Mouse (Mus musculus) MEL (cell line): ENCODE results near the gene Prtn3. TPM values are rescaled to one million over a fixed set of nuclear protein-coding genes. Genes with fewer than 3 reads are reported as not detected.

Source experiments
- DNase-seq: peaks from one replicate; pipeline ENCODE4 v3.0.0; 2011; ENCODE audit warnings: low read depth, low spot score
- H3K27ac ChIP-seq: 2 replicates; pipeline ENCODE4 v1.5.1; 2012; ENCODE audit warnings: low read depth, mild to moderate bottlenecking, control low read depth, low read length, moderate library complexity; ENCODE audit not compliant: control insufficient read depth
- H3K27me3 ChIP-seq, 2 experiments: fragments of 150-350 bp in 1 of 2; sonication (generic) in 1 of 2; 2 replicates each; pipeline ENCODE4 v1.6.1; 2012; ENCODE audit warnings: low read length in 2 of 2, mild to moderate bottlenecking in 2 of 2, improper control_type of control experiment in 1 of 2, moderate library complexity in 1 of 2; ENCODE audit not compliant: insufficient read depth in 2 of 2, control insufficient read depth in 1 of 2
- H3K36me3 ChIP-seq, 2 experiments: 2 replicates each; pipeline ENCODE4 v1.6.1; 2012 to 2014; ENCODE audit warnings: low read length in 2 of 2, improper control_type of control experiment in 1 of 2, inconsistent platforms in 1 of 2, mild to moderate bottlenecking in 1 of 2; ENCODE audit not compliant: insufficient read depth in 2 of 2, control insufficient read depth in 1 of 2
- H3K4me1 ChIP-seq, 2 experiments: fragments of 150-350 bp in 1 of 2; sonication (generic) in 1 of 2; 2 replicates each; pipeline ENCODE4 v1.6.1; 2012; ENCODE audit warnings: low read length in 2 of 2, improper control_type of control experiment in 1 of 2, mild to moderate bottlenecking in 1 of 2; ENCODE audit not compliant: insufficient read depth in 2 of 2, control insufficient read depth in 1 of 2
- H3K4me3 ChIP-seq, 2 experiments: fragments of 150-350 bp in 1 of 2; sonication (generic) in 1 of 2; 2 replicates each; pipeline ENCODE4 v1.5.1; 2012; ENCODE audit warnings: low read depth in 2 of 2, low read length in 2 of 2, mild to moderate bottlenecking in 2 of 2, moderate library complexity in 2 of 2, control low read depth in 1 of 2, improper control_type of control experiment in 1 of 2; ENCODE audit not compliant: control insufficient read depth in 1 of 2, insufficient read depth in 1 of 2
- H3K79me2 ChIP-seq: 2 replicates; pipeline ENCODE4 v1.6.1; 2012; ENCODE audit warnings: mild to moderate bottlenecking, low read length, moderate library complexity; ENCODE audit not compliant: control insufficient read depth, poor library complexity, insufficient read depth
- H3K9ac ChIP-seq: 2 replicates; pipeline ENCODE4 v1.6.1; 2012; ENCODE audit warnings: low read depth, mild to moderate bottlenecking, control low read depth, low read length, moderate library complexity; ENCODE audit not compliant: control insufficient read depth, poor library complexity, severe bottlenecking
- H3K9me3 ChIP-seq: fragments of 150-350 bp; sonication (generic); replicated peaks from 2 replicates; pipeline ENCODE4 v1.6.1; 2012; ENCODE audit warnings: mild to moderate bottlenecking, low read length, improper control_type of control experiment, moderate library complexity; ENCODE audit not compliant: insufficient read depth
- BHLHE40 ChIP-seq: IDR thresholded peaks from 2 replicates; pipeline ENCODE4 v1.6.1; 2012; ENCODE audit warnings: low read depth, mild to moderate bottlenecking, inconsistent platforms, low read length, improper control_type of control experiment, borderline replicate concordance
- CHD1 ChIP-seq: IDR thresholded peaks from 2 replicates; pipeline ENCODE4 v1.6.1; 2012; ENCODE audit warnings: low read depth, mild to moderate bottlenecking, inconsistent platforms, low read length, improper control_type of control experiment
- CHD2 ChIP-seq: IDR thresholded peaks from 2 replicates; pipeline ENCODE4 v1.6.1; 2011; ENCODE audit warnings: low read length, improper control_type of control experiment
- CTCF ChIP-seq, 3 experiments: IDR thresholded peaks in 2 of 3; conservative IDR thresholded peaks in 1 of 3; 2 replicates each; pipeline ENCODE4 v1.5.1; 2011 to 2012; ENCODE audit warnings: low read length in 3 of 3, low read depth in 2 of 3, mild to moderate bottlenecking in 2 of 3, improper control_type of control experiment in 1 of 3, inconsistent platforms in 1 of 3, mixed read lengths in 1 of 3, moderate library complexity in 1 of 3; ENCODE audit not compliant: control insufficient read depth in 1 of 3, insufficient read depth in 1 of 3, poor library complexity in 1 of 3, severe bottlenecking in 1 of 3
- E2F4 ChIP-seq: IDR thresholded peaks from 2 replicates; pipeline ENCODE4 v1.6.1; 2011; ENCODE audit warnings: low read depth, low read length, improper control_type of control experiment, borderline replicate concordance
- ELF1 ChIP-seq: IDR thresholded peaks from 2 replicates; pipeline ENCODE4 v1.6.1; 2014; ENCODE audit warnings: low read depth, mild to moderate bottlenecking, inconsistent platforms, low read length, improper control_type of control experiment, moderate library complexity
- GATA1 ChIP-seq: IDR thresholded peaks from 2 replicates; pipeline ENCODE4 v1.6.1; 2011; ENCODE audit warnings: low read depth, low read length, improper control_type of control experiment
- HCFC1 ChIP-seq: IDR thresholded peaks from 2 replicates; pipeline ENCODE4 v1.6.1; 2012; ENCODE audit warnings: low read depth, mild to moderate bottlenecking, inconsistent platforms, low read length, improper control_type of control experiment, moderate library complexity
- JUND ChIP-seq: IDR thresholded peaks from 2 replicates; pipeline ENCODE4 v1.6.1; 2011; ENCODE audit warnings: low read depth, mild to moderate bottlenecking, improper control_type of control experiment, low read length
- MXI1 ChIP-seq: IDR thresholded peaks from 2 replicates; pipeline ENCODE4 v1.6.1; 2011; ENCODE audit warnings: mild to moderate bottlenecking, low read depth, low read length, improper control_type of control experiment
- MYB ChIP-seq: IDR thresholded peaks from 2 replicates; pipeline ENCODE4 v1.6.1; 2011; ENCODE audit warnings: mild to moderate bottlenecking, low read depth, low read length, improper control_type of control experiment
- MYC ChIP-seq: IDR thresholded peaks from 2 replicates; pipeline ENCODE4 v1.6.1; 2011; ENCODE audit warnings: low read depth, mild to moderate bottlenecking, low read length, improper control_type of control experiment, moderate library complexity
- NELFE ChIP-seq: IDR thresholded peaks from 2 replicates; pipeline ENCODE4 v1.6.1; 2011; ENCODE audit warnings: low read depth, low read length, improper control_type of control experiment
- POLR2A ChIP-seq, 2 experiments: IDR thresholded peaks; 2 replicates each; pipeline ENCODE4 v1.6.1; 2011 to 2012; ENCODE audit warnings: low read length in 2 of 2, mild to moderate bottlenecking in 2 of 2, control low read depth in 1 of 2, improper control_type of control experiment in 1 of 2, low read depth in 1 of 2, moderate library complexity in 1 of 2; ENCODE audit not compliant: control insufficient read depth in 1 of 2, insufficient read depth in 1 of 2, poor library complexity in 1 of 2
- POLR2AphosphoS2 ChIP-seq: IDR thresholded peaks from 2 replicates; pipeline ENCODE4 v1.6.1; 2011; ENCODE audit warnings: low read length, improper control_type of control experiment
- POLR2AphosphoS5 ChIP-seq: IDR thresholded peaks from 2 replicates; pipeline ENCODE4 v1.6.1; 2012; ENCODE audit warnings: low read depth, borderline replicate concordance, mild to moderate bottlenecking, inconsistent platforms, low read length, moderate library complexity, mixed read lengths
- RAD21 ChIP-seq: IDR thresholded peaks from 2 replicates; pipeline ENCODE4 v1.6.1; 2011; ENCODE audit warnings: mild to moderate bottlenecking, low read depth, low read length, improper control_type of control experiment
- SIN3A ChIP-seq: IDR thresholded peaks from 2 replicates; pipeline ENCODE4 v1.6.1; 2012; ENCODE audit warnings: low read length, improper control_type of control experiment, inconsistent platforms
- SMC3 ChIP-seq: IDR thresholded peaks from 2 replicates; pipeline ENCODE4 v1.6.1; 2011; ENCODE audit warnings: low read depth, low read length, improper control_type of control experiment
- TAL1 ChIP-seq: IDR thresholded peaks from 2 replicates; pipeline ENCODE4 v1.6.1; 2012; ENCODE audit warnings: mild to moderate bottlenecking, inconsistent platforms, low read length, moderate library complexity, mixed read lengths
- UBTF ChIP-seq: IDR thresholded peaks from 2 replicates; pipeline ENCODE4 v1.6.1; 2012; ENCODE audit warnings: low read depth, mild to moderate bottlenecking, inconsistent platforms, low read length, improper control_type of control experiment, moderate library complexity, borderline replicate concordance; ENCODE audit not compliant: insufficient read depth
- ZC3H11A ChIP-seq: IDR thresholded peaks from 2 replicates; pipeline ENCODE4 v1.6.1; 2012; ENCODE audit warnings: low read depth, mild to moderate bottlenecking, inconsistent platforms, low read length, improper control_type of control experiment
- ZNF384 ChIP-seq: IDR thresholded peaks from 2 replicates; pipeline ENCODE4 v1.6.1; 2012; ENCODE audit warnings: low read depth, mild to moderate bottlenecking, inconsistent platforms, low read length, improper control_type of control experiment
- polyA plus RNA-seq, 2 experiments: library from polyadenylated mRNA; stranded (reverse) in 1 of 2; unstranded in 1 of 2; fragments of >175 nt in 1 of 2; fragments of >200 nt in 1 of 2; gene quantifications; 2 replicates each; pipeline versions ENCODE4 v1.2.1 to v1.2.4; 2012; ENCODE audit warnings: low replicate concordance in 2 of 2, low read depth in 1 of 2; ENCODE audit not compliant: insufficient read length in 2 of 2, insufficient read depth in 1 of 2, missing spikeins in 1 of 2
- total RNA-seq: library from RNA; depleted of rRNA; stranded (reverse); fragments of 300-350 nt; gene quantifications from 2 replicates; pipeline ENCODE4 v1.2.3, GENCODE M21; 2012

Prtn3 gene
- total and polyA plus RNA-seq, 3 experiments = 11.2 to 31.5 TPM; not detected in 1

GRCm38 (mm10) chr10:79832786-79833181 lies 41.5 kb upstream of the Prtn3 start:
- no peak overlapping the region for H3K9ac ChIP-seq
- no peak overlapping the region for H3K27ac ChIP-seq
- no peak overlapping the region for H3K4me3 ChIP-seq
- H3K27me3 ChIP-seq = no peaks in the 10 kb centered on the region
- TF ChIP-seq CTCF (IDR thresholded peaks at IDR 0.05 in 2 of 3, conservative IDR thresholded peaks at IDR 0.05 in 1 of 3; ENCODE audit: control insufficient read depth in 1 of 3, insufficient read depth in 1 of 3, low read depth in 2 of 3, low read length in 3 of 3, poor library complexity in 1 of 3, severe bottlenecking in 1 of 3) = no peak
- TF ChIP-seq BHLHE40 = no peak
- no peak for TF ChIP-seq RAD21
- TF ChIP-seq CHD1 = no peak
- no peak for TF ChIP-seq CHD2
- TF ChIP-seq ELF1 = no peak
- no peak for TF ChIP-seq ZNF384
- TF ChIP-seq POLR2A (IDR thresholded peaks at IDR 0.05; ENCODE audit: control insufficient read depth in 1 of 2, insufficient read depth in 1 of 2, low read depth in 1 of 2, low read length in 2 of 2, poor library complexity in 1 of 2) = no peak
- no peak for TF ChIP-seq E2F4
- no peak for TF ChIP-seq SIN3A
- no peak for TF ChIP-seq GATA1
- no peak for TF ChIP-seq MXI1
- TF ChIP-seq HCFC1 = no peak
- no peak for TF ChIP-seq MYB
- no peak for TF ChIP-seq POLR2AphosphoS2
- DNase-seq = no peak
- no peaks in the 10 kb centered on the region for H3K9me3 ChIP-seq
- no peaks in the 10 kb centered on the region for H3K79me2 ChIP-seq
- no peaks in the 10 kb centered on the region for H3K36me3 ChIP-seq
- peaks cover 3 to 9% of the 10 kb centered on the region in 2 experiments for H3K4me1 ChIP-seq

GRCm38 (mm10) chr10:79834769-79835398 lies 39.4 kb upstream of the Prtn3 start:
- no peaks in the 10 kb centered on the region for H3K79me2 ChIP-seq
- no peak overlapping the region for H3K27ac ChIP-seq
- no peak overlapping the region for H3K4me3 ChIP-seq
- peak; percentile 80 for DNase-seq
- peaks cover 3 to 9% of the 10 kb centered on the region in 2 experiments for H3K4me1 ChIP-seq
- H3K9ac ChIP-seq = no peak overlapping the region
- TF ChIP-seq MYB (no peak), POLR2AphosphoS2 (no peak), ELF1 (no peak), SIN3A (0 out of 2 replicates have a peak, but pooled peaks have one; percentile 22), CTCF (IDR thresholded peaks at IDR 0.05 in 2 of 3, conservative IDR thresholded peaks at IDR 0.05 in 1 of 3; ENCODE audit: control insufficient read depth in 1 of 3, insufficient read depth in 1 of 3, low read depth in 2 of 3, low read length in 3 of 3, poor library complexity in 1 of 3, severe bottlenecking in 1 of 3) (peak; percentile 91 to 98 (median 96)), HCFC1 (no peak), UBTF (no peak), MXI1 (no peak), POLR2AphosphoS5 (no peak), ZC3H11A (peak; percentile 91), CHD1 (no peak), NELFE (no peak), CHD2 (no peak), SMC3 (peak; percentile 93), GATA1 (no peak), RAD21 (peak; percentile 93), JUND (no peak), MYC (no peak), TAL1 (no peak)
- H3K36me3 ChIP-seq = no peaks in the 10 kb centered on the region
- H3K9me3 ChIP-seq = no peaks in the 10 kb centered on the region
- no peaks in the 10 kb centered on the region for H3K27me3 ChIP-seq
